Mouse (Mus musculus) Patski (cell line): ENCODE results near the gene AC109138.7. TPM values are rescaled to one million over a fixed set of nuclear protein-coding genes. Genes with fewer than 3 reads are reported as not detected.
"Not testable (repeated sequence)": the region's sequence is repeated elsewhere in the genome, so short reads cannot be mapped to it uniquely, and the experiment has no call there.

ENCODE experiments used
- ATAC-seq: fragments of 100-300 bp; one replicate; pipeline ENCODE4 v1.8.0; 2021
- CTCF ChIA-PET: fragments of 350-600 bp; sonication (Branson Sonifier 250); formaldehyde crosslinking; loops from one replicate; lab custom pipeline; 2022; ENCODE audit warnings: inconsistent platforms; lab: Charles Lee
- POLR2A ChIA-PET: fragments of 350-600 bp; sonication (Branson Sonifier 250); formaldehyde crosslinking; loops from one replicate; lab custom pipeline; 2022; ENCODE audit warnings: antibody characterized with exemption, inconsistent platforms; lab: Charles Lee
- DNase-seq: peaks from one replicate; pipeline ENCODE4 v3.0.0-alpha.2; 2011; ENCODE audit warnings: low read depth, low spot score
- H3K27me3 ChIP-seq: fragments of 371-371 bp; one replicate; pipeline ENCODE4 v1.5.1; 2021
- CTCF ChIP-seq: fragments of 100-300 bp; IDR thresholded peaks from one replicate; pipeline ENCODE4 v1.5.1; 2021
- in situ Hi-C: fragments of 300-500 bp; cut with MboI; formaldehyde crosslinking; loops from 3 replicates; pipeline ENCODE4 v1.11.1; 2018; ENCODE audit warnings: low pct_unique_long_range_greater_than_20kb, mixed read lengths
- polyA plus RNA-seq: library from polyadenylated mRNA; unstranded; gene quantifications from one replicate; pipeline ENCODE4 v1.2.3, GENCODE M21; 2021

The AC109138.7 gene
- polyA plus RNA-seq, 1 experiment from 2014 or later = 0.62 TPM

DNA sequence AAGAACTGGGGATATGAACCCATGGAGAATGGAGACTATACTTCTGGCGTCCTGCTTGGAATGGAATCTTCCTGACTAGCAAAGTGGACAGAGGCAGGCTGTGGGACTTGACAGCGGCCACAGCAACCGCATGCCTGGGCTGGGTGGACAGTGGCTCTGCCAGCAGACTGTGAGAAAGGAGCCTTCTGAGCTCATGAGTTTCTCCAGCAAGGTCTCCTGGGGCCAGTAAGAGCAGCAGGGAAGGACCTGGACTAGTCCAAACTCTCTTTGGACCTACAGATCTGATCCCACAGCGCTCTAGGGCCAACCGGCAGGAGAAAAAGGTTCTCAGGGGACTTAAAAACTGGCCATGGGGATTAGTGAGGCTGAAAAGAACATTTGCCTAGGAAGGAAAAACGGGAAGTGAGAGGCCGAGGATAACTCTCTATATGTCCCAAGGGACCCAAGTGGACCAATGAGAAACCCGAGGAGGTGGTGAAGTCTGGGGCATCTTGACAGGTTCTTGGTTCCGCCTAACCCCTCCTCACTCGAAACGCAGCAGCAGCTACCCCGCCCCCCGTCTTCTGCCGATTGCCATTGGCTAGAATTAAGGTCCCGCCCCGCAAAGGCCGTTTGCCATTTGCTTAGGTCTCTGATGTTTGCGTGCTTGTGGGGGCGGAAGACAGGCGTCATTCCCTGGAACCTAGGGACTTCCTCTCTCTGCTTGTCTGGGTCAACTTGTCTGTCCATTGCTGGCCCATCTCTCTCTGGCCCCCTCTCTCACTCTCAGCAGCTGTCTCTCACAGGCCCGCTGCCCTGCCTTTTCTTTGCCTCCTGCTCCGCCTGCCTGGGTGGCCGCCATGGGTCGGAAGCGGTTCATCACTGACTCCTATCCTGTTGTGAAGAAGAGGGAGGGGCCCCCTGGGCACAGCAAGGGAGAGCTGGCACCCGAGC lies 17.4 kb downstream of the AC109138.7 start, which contains the start of gene Pold4:
Gene Pold4, plus strand, starts transcription at position 647 of the 933 bp plus-strand sequence.
- TF ChIP-seq CTCF = no peak
- in situ Hi-C loops = no loop called here
- CTCF ChIA-PET = interaction anchor here (0.8 to 20.5 kb wide), 4 partner anchors 11 to 61 kb away, joined by 3 to 396 read pairs (median 10); partner anchors contain the start of genes AC109138.7 and Clcf1

DNA sequence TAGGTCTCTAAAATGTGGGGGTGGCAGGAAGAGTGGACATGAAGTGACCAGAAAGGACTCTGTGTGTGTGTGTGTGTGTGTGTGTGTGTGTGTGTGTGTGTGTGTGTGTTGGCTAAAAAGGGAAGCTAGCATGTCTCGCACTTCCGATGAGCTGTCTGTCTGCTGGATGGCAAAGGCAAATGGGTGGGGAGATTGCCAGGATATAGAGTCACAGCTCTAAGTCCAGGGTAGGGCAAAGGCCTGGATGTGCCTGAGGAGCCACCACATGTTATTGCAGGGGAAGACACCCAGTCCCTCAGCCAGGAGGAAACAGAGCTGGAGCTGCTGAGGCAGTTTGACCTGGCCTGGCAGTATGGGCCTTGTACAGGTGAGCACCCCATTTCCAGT lies 18.0 kb downstream of the AC109138.7 start:
- H3K27me3 ChIP-seq = no peaks in the 10 kb centered on the region
- no peak for TF ChIP-seq CTCF
- CTCF ChIA-PET = interaction anchor here (1.0 to 20.5 kb wide), 3 partner anchors 11 to 31 kb away, joined by 3 to 396 read pairs (median 3); partner anchors contain the start of genes AC109138.7, Clcf1 and Rad9a
- DNase-seq (no peak), ATAC-seq (no peak)
- in situ Hi-C loops = no loop called here
- POLR2A ChIA-PET = interaction anchor here (0.9 to 8.3 kb wide), 5 partner anchors 9 to 159 kb away, joined by 3 to 199 read pairs (median 4); partner anchors contain the start of genes AC109138.7 and Clcf1

More for the DNA sequence above, 17.4 kb downstream of the AC109138.7 start, which contains the start of gene Pold4:
- DNase-seq (peak; percentile 84), ATAC-seq (peak; percentile 66)
- no peaks in the 10 kb centered on the region for H3K27me3 ChIP-seq
- POLR2A ChIA-PET = interaction anchor here (0.9 to 8.3 kb wide), 5 partner anchors 8 to 158 kb away, joined by 3 to 199 read pairs (median 4); partner anchors contain the start of genes AC109138.7 and Clcf1

DNA sequence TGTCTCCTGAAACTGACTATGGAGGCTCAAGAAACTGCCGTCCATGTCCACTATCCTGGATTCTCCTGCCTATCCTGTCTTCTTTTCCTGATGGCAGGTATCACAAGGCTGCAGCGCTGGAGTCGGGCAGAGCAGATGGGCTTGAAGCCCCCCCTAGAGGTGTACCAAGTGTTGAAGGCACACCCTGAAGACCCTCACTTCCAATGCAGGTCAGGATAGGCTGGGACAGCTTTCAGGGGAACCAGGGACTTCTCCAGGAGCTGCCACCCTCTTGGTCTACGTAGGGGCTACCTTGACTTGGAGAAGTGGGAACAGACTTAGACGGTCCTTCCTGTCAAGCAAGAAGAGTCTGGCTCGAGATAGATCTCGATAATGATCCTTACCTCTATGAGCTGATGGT lies 18.5 kb downstream of the AC109138.7 start:
- in situ Hi-C loops = no loop called here
- no peak for TF ChIP-seq CTCF
- no peak for ATAC-seq
- no peaks in the 10 kb centered on the region for H3K27me3 ChIP-seq
- DNase-seq = no peak
- ChIA-PET POLR2A (interaction anchor here (0.9 to 8.3 kb wide), 4 partner anchors 10 to 78 kb away, joined by 3 to 199 read pairs (median 6); partner anchors contain the start of genes AC109138.7 and Clcf1), CTCF (interaction anchor here (1.0 to 20.5 kb wide), 3 partner anchors 10 to 31 kb away, joined by 3 to 396 read pairs (median 3); partner anchors contain the start of genes AC109138.7, Clcf1 and Rad9a)

DNA sequence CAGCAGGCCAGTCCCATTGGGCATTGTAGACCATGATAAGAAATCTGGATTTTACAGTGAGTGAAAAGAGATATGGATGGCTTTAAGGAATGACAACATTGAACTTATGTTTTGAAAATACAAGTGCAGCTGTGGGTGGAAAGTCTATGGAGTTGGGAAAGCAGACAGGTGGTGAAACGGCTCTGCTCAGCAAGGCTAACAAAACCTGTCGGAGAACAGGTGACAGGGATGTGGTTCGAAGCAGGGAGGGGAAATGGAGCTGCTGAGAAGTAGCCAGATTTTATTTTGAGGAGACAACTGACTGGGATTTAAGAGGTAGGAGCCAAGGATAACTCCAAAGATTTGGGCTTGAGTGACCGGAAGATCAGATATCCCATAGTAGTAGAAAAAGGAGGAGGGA lies 20.4 kb downstream of the AC109138.7 start:
- no peaks in the 10 kb centered on the region for H3K27me3 ChIP-seq
- DNase-seq (no peak), ATAC-seq (no peak)
- in situ Hi-C loops = no loop called here
- POLR2A ChIA-PET = interaction anchor here (8.3 kb wide), 1 partner anchor 21 kb away, joined by 199 read pairs; the partner anchor contains the start of genes AC109138.7 and Clcf1
- CTCF ChIA-PET = interaction anchor here (20.5 kb wide), 1 partner anchor 22 kb away, joined by 396 read pairs; the partner anchor contains the start of genes AC109138.7 and Clcf1
- TF ChIP-seq CTCF = no peak

DNA sequence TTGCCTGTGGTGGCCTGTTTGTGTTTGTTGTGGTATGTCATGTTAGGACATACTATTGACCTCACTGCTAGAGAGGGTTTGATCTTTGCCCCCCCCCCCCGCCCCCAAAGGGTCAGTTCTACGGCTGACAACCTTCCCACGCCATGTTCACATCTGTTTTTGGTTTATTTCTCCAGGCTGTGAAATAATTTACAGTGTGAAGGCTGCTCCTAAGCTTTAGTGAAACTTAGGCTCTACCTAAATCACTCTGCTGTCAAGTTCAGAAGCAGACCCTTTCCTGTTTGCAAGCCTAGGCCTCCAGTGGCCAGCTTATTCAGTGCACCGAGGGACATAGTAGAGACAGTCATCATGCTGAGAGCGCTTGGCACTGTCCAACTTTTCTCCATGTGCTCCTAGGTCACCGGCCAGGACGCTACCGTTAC lies 26.1 kb downstream of the AC109138.7 start:
- in situ Hi-C loops = no loop called here
- ATAC-seq = no peak
- DNase-seq = no peak

DNA sequence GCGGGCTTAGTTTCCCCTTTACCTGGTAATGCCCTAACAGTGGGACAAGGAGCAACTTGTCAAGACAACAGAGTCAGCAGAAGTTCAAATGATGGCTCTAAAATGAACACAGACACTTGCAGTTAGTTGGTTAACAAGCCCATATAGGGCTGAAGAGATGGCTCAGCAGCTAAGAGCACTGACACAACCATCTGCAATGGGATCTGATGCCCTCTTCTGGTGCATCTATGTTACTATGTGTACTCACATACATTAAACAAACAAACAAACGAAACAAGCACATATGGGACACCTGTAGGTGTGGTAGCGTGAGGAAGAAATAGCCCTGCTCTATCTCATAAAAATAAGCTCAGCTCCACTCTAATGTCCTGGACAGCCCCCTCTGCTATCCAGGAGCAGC lies 28.3 kb downstream of the AC109138.7 start:
- ATAC-seq (no peak), DNase-seq (no peak)
- peak; percentile 44 for TF ChIP-seq CTCF
- in situ Hi-C loops = no loop called here
- POLR2A ChIA-PET = interaction anchor here (1.0 kb wide), 2 partner anchors 14 to 15 kb away, joined by 3 to 4 read pairs; no protein-coding TSS in a partner anchor
- CTCF ChIA-PET = interaction anchor here (1.0 to 2.4 kb wide), 9 partner anchors 10 to 43 kb away, joined by 3 to 17 read pairs (median 5); partner anchors contain the start of gene Pold4
- H3K27me3 ChIP-seq = no peaks in the 10 kb centered on the region

More for the DNA sequence above, 26.1 kb downstream of the AC109138.7 start:
- no peaks in the 10 kb centered on the region for H3K27me3 ChIP-seq
- no peak for TF ChIP-seq CTCF
- CTCF ChIA-PET = no interaction called here
- POLR2A ChIA-PET = no interaction called here

DNA sequence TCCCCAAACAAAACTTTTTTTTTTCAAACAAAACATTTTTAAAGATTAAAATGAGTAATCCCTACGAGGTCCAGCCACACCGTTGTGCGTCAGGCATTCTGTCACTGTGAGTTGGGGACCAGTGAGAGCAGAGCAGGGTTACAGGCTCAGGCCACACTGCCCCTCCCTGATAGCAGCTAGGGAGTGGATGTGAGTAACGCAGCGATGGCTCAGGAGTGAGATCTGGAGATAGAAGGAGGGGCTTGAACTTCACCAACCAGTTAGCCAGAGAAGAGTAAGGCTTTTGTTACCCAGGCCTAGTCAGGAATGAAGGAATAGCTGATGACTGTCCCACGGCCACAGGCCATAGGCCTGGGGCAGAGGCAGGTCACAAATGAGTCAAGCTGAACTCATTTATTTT lies 30.6 kb downstream of the AC109138.7 start:
- no peak for TF ChIP-seq CTCF
- DNase-seq (no peak), ATAC-seq (no peak)
- no peaks in the 10 kb centered on the region for H3K27me3 ChIP-seq
- in situ Hi-C loops = loop anchor here (5.0 kb wide), 1 partner anchor 42 kb away; the partner anchor contains the start of gene Rad9a
- POLR2A ChIA-PET = interaction anchor here (0.8 kb wide), 1 partner anchor 13 kb away, joined by 4 read pairs; the partner anchor contains the start of gene Pold4
- CTCF ChIA-PET = interaction anchor here (1.7 to 3.2 kb wide), 2 partner anchors 10 to 17 kb away, joined by 6 to 10 read pairs; no protein-coding TSS in a partner anchor

DNA sequence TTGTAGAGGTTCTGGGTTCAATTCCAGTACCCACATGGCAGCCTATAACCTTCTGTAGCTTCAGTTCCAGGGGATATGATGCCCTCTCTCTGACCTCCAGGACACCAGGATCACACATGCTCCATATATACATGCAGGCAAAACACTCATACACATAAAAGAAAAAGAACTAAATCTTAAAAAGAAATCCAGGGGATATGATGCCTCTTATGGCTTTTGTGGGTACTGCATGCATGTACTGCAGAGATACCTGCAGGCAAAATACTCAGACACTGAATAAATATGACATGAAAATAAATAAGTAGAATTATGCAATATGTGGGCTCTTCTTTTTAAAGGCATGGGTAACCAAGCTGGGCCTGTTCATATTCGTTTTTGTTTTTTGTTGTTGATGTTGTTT lies 32.9 kb downstream of the AC109138.7 start:
- ChIA-PET POLR2A (interaction anchor here (1.0 kb wide), 1 partner anchor 51 kb away, joined by 3 read pairs; no protein-coding TSS in a partner anchor), CTCF (interaction anchor here (2.6 to 3.2 kb wide), 2 partner anchors 19 to 40 kb away, joined by 8 to 10 read pairs; no protein-coding TSS in a partner anchor)
- DNase-seq = no peak

DNA sequence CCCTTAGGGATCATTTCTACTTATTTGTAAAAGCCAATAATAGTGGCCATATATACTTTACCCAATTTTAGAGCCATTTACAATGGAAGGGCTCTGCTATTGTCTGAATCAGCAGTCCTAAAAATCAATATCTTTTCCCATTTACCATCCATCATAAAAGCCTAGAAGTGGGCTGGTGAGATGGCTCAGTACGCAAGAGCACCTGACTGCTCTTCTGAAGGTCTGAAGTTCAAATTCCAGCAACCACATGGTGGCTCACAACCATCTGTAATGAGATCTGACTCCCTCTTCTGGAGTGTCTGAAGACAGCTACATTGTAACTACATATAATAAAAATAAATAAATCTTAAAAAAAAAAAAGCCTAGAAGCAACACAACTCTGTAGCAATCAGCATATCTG lies 34.5 kb downstream of the AC109138.7 start:
- POLR2A ChIA-PET = interaction anchor here (0.7 to 1.8 kb wide), 2 partner anchors 37 to 42 kb away, joined by 3 to 4 read pairs; no protein-coding TSS in a partner anchor
- in situ Hi-C loops = loop anchor here (5.0 kb wide), 1 partner anchor 46 kb away; the partner anchor contains the start of gene Rad9a
- not testable (repeated sequence) for DNase-seq, ATAC-seq, H3K27me3 ChIP-seq
- TF ChIP-seq CTCF = peak; percentile 25
- CTCF ChIA-PET = interaction anchor here (0.7 to 2.6 kb wide), 7 partner anchors 9 to 244 kb away, joined by 3 to 8 read pairs (median 3); no protein-coding TSS in a partner anchor

More for the DNA sequence above, 32.9 kb downstream of the AC109138.7 start:
- in situ Hi-C loops = loop anchor here (5.0 kb wide), 1 partner anchor 45 kb away; the partner anchor contains the start of gene Rad9a
- TF ChIP-seq CTCF = peak; percentile 51
- H3K27me3 ChIP-seq = no peaks in the 10 kb centered on the region
- ATAC-seq = no peak
